24 mouse cellular contexts compared by ENCODE assay signal in the genomic region with DNA sequence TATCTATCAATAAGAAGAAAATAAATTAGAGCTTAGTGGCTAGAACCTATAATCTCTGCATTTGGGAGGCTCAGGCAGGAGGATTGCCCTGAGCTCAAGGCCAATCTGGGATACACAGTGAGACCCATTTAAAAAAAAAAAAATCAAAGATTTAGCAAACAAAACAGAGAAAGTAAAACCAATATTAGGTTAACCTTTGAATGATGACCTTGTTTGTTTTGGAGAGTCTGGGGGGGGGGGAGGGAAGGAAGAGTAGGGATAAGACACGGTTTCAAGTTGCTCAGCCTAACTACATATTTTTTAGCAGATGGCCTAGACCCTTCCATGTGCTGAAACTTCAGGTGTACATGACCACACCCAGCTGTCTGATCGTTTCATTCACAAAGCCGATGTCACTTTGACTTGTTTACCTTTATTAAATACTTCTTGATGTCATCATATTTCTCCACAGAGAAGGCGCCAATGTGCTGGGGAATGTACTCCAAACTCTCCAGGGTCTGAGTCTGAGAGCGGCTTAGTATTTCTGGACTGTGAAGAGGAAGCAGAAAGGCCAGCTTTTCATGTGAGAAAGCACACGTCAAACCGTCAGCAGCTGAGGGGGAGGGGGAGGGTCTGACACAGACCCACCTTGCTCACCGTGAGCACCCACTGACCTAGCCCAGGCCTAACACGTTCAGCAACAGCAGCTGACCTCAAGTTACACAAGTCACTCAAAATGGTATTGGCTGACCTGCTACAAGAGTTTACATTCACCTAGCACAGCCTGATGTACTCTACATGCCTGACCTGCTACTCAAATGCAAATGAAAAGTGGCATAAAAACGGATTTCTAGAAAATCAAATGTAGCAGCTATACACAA. TPM values are rescaled to one million over a fixed set of nuclear protein-coding genes. Genes with fewer than 3 reads are reported as not detected.
DNase-seq lines count a peak whose midpoint lies in the region; ATAC-seq and TF ChIP-seq lines count a peak whose summit lies in the region.
"Had no signal": no experiment of that assay in that cellular context is flagged by ENCODE, and none has a peak within 500 bp of the region (broad histone marks: within the 10 kb centered on the region; RNA-seq: fewer than 3 reads in every experiment).

No protein-coding gene starts in this region.

- no peak overlapping the region for H3K9ac ChIP-seq in liver, embryonic 13.5 days
- no peak overlapping the region for H3K9ac ChIP-seq in liver, postnatal 0 days (replicated peaks)
- H3K9ac ChIP-seq in neural tube, embryonic 15.5 days (replicated peaks) = no peak overlapping the region
- H3K9ac ChIP-seq: embryonic facial prominence, embryonic 12.5 days; forebrain, embryonic 15.5 days; heart, embryonic 15.5 days; hindbrain, embryonic 13.5 days had no signal

- peak; percentile 71 for DNase-seq in heart, adult 11 months
- no peak for DNase-seq in heart, adult 18-20 months
- DNase-seq in liver = peak; percentile 36
- DNase-seq in liver, embryonic 13.5 days = no peak
- peak; percentile 44 for DNase-seq in liver, postnatal 0 days
- DNase-seq in kidney, postnatal 36 days = no peak
- DNase-seq: adrenal gland, adult 8-10 months; adrenal gland, postnatal 36 days; B cell, adult 2 months; cerebellum, adult 9-10 months; cerebellum, postnatal 25 days; gastrocnemius, adult 2 months; gastrocnemius, postnatal 36 days; heart, adult 2 months; heart, postnatal 14 days had no signal

- peaks cover 36% of the 10 kb centered on the region for H3K4me1 ChIP-seq in liver, embryonic 13.5 days (replicated peaks)
- H3K4me1 ChIP-seq in liver, postnatal 0 days (ENCODE audit: insufficient read depth) = peaks cover 11% of the 10 kb centered on the region
- H3K4me1 ChIP-seq in neural tube, embryonic 15.5 days = no peaks in the 10 kb centered on the region
- H3K4me1 ChIP-seq: forebrain, embryonic 15.5 days; heart, embryonic 15.5 days; hindbrain, embryonic 13.5 days had no signal

- H3K9me3 ChIP-seq in liver, embryonic 13.5 days (replicated peaks) = no peaks in the 10 kb centered on the region
- H3K9me3 ChIP-seq in liver, postnatal 0 days (ENCODE audit: low read length) = no peaks in the 10 kb centered on the region
- H3K9me3 ChIP-seq in neural tube, embryonic 15.5 days (replicated peaks) = no peaks in the 10 kb centered on the region
- H3K9me3 ChIP-seq: embryonic facial prominence, embryonic 12.5 days; forebrain, embryonic 15.5 days; G1E; heart, embryonic 15.5 days; hindbrain, embryonic 13.5 days had no signal

- H3K27ac ChIP-seq in liver, embryonic 13.5 days = peak overlapping the region; percentile 64; the same call in 1 of the 2 replicates
- peak overlapping the region; percentile 85 for H3K27ac ChIP-seq in liver, postnatal 0 days (ENCODE audit: low read depth)
- H3K27ac ChIP-seq in neural tube, embryonic 15.5 days (replicated peaks) = no peak overlapping the region
- H3K27ac ChIP-seq: embryonic facial prominence, embryonic 12.5 days; forebrain, embryonic 15.5 days; gastrocnemius, adult 2 months; heart, adult 2 months; heart, embryonic 15.5 days; hindbrain, embryonic 13.5 days; hindbrain, postnatal 0 days had no signal

- H3K4me2 ChIP-seq in liver, embryonic 13.5 days = no peak overlapping the region
- no peak overlapping the region for H3K4me2 ChIP-seq in liver, postnatal 0 days (ENCODE audit: low read depth, low read length)
- H3K4me2 ChIP-seq in neural tube, embryonic 15.5 days = no peak overlapping the region
- H3K4me2 ChIP-seq: embryonic facial prominence, embryonic 12.5 days; forebrain, embryonic 15.5 days; heart, embryonic 11.5 days; heart, embryonic 15.5 days; hindbrain, embryonic 13.5 days had no signal

- TF ChIP-seq EP300 in liver, postnatal 0 days (IDR thresholded peaks at IDR 0.05; ENCODE audit: low read depth) = 0 out of 2 replicates have a peak, but pooled peaks have one; percentile 22

- ATAC-seq in liver, embryonic 13.5 days (ENCODE audit: low read depth) = peak; percentile 76
- ATAC-seq in liver, postnatal 0 days = peak; percentile 95
- ATAC-seq in neural tube, embryonic 15.5 days (ENCODE audit: low FRiP score) = no peak
- ATAC-seq: CD4-positive, CD25-positive, alpha-beta regulatory T cell, adult 4 months; forebrain, embryonic 15.5 days; hindbrain, postnatal 0 days had no signal

- H3K4me3 ChIP-seq in liver, embryonic 13.5 days (replicated peaks) = no peak overlapping the region
- H3K4me3 ChIP-seq in liver, postnatal 0 days (ENCODE audit: low read depth, low read length) = no peak overlapping the region
- no peak overlapping the region for H3K4me3 ChIP-seq in neural tube, embryonic 15.5 days (replicated peaks)
- H3K4me3 ChIP-seq: embryonic facial prominence, embryonic 12.5 days; forebrain, embryonic 15.5 days; gastrocnemius, adult 2 months; heart, adult 2 months; heart, embryonic 15.5 days; hindbrain, embryonic 13.5 days had no signal

- TF ChIP-seq CTCF in liver, postnatal 0 days (IDR thresholded peaks at IDR 0.05; ENCODE audit: low read depth) = no peak

- peaks cover 36% of the 10 kb centered on the region for H3K36me3 ChIP-seq in liver, embryonic 13.5 days
- peaks cover 23% of the 10 kb centered on the region; the same call in 1 of the 2 replicates for H3K36me3 ChIP-seq in liver, postnatal 0 days (replicated peaks; ENCODE audit: insufficient read depth, low read length)
- H3K36me3 ChIP-seq in neural tube, embryonic 15.5 days = peaks cover 68% of the 10 kb centered on the region

- WGBS in liver, embryonic 13.5 days (ENCODE audit: insufficient replicate concordance) = 43% methylated on average over 10 of the region's 10 CpGs
- WGBS in liver, postnatal 0 days (ENCODE audit: insufficient replicate concordance) = 40% methylated on average over 10 of the region's 10 CpGs
- WGBS in neural tube, embryonic 15.5 days = 85% methylated on average over 10 of the region's 10 CpGs

- H3K27me3 ChIP-seq in liver, embryonic 13.5 days = no peaks in the 10 kb centered on the region
- H3K27me3 ChIP-seq in liver, postnatal 0 days (ENCODE audit: insufficient read depth, low read length) = no peaks in the 10 kb centered on the region
- no peaks in the 10 kb centered on the region for H3K27me3 ChIP-seq in neural tube, embryonic 15.5 days (replicated peaks)
- H3K27me3 ChIP-seq: embryonic facial prominence, embryonic 12.5 days; forebrain, embryonic 15.5 days; heart, embryonic 15.5 days; hindbrain, embryonic 13.5 days had no signal

RNA-seq across cellular contexts. Expression of a gene that starts 11.6 kb away (rescaled TPM):
- total RNA-seq in heart, adult 18-20 months (2021) = under 1 TPM; 0.10 to 0.15 TPM
- polyA plus RNA-seq in liver, embryonic 13.5 days (2015; fragmentation: Nextera tagmentation; extraction: Ambion mirVana) = 0.23 and 0.36 TPM in 2 replicates
- polyA plus RNA-seq in liver, postnatal 0 days (2015; fragmentation: Nextera tagmentation; extraction: Ambion mirVana) = 0.28 and 0.31 TPM in 2 replicates
- polyA plus RNA-seq in neural tube, embryonic 15.5 days (2015; fragmentation: Nextera tagmentation; extraction: Ambion mirVana) = 0.86 and 1.3 TPM in 2 replicates
- total RNA-seq: heart, adult 2 months had no signal
- polyA plus RNA-seq: CD4-positive, CD25-positive, alpha-beta regulatory T cell, adult 4 months had no signal

RNA-seq across cellular contexts. Expression of a gene that starts 54.5 kb away (rescaled TPM):
- total RNA-seq in heart, adult 18-20 months (2021) = 1 to 10 TPM; 3.6 to 4.6 TPM
- polyA plus RNA-seq in liver, embryonic 13.5 days (2015; fragmentation: Nextera tagmentation; extraction: Ambion mirVana) = 9.3 and 10.3 TPM in 2 replicates
- 4.2 and 5.4 TPM in 2 replicates for polyA plus RNA-seq in liver, postnatal 0 days (2015; fragmentation: Nextera tagmentation; extraction: Ambion mirVana)
- 41.3 and 42.0 TPM in 2 replicates for polyA plus RNA-seq in neural tube, embryonic 15.5 days (2015; fragmentation: Nextera tagmentation; extraction: Ambion mirVana)

Comparison
In these comparisons a context has a peak if more than half of its experiments do, and no peak if none do; other contexts are left out.
1. DNase-seq: peak in heart, adult 11 months (single experiment), liver (single experiment) and liver, postnatal 0 days (single experiment); none in heart, adult 18-20 months (0 of 2), liver, embryonic 13.5 days (single experiment) and kidney, postnatal 36 days (0 of 2).